Mouse (Mus musculus): ENCODE data around the gene Pef1. TPM values are rescaled to one million over a fixed set of nuclear protein-coding genes. Genes with fewer than 3 reads are reported as not detected.

Gene Pef1
- polyA plus RNA-seq, 1 experiment, result 56.9 TPM

DNA sequence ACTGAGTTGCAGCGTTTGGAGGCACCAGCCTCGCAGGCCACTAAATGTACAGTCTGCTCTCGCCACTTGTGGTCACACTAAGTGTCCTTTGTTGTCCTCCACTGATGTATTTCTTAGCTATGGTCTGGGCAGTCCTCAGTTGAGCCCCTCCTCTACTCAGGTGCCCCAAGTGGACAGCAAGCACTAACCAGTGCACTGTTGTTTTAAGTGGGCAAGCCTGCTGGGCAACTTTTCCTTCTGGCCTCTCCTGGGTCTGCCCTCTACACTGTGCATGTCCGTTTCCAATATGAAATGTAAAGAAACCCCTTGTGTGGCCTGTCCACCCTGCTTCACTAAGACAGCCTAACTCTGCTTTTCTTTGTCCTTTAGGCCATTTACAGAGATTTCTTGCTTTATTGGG lies 21.8 kb downstream of the Pef1 start:
- no peak for TF ChIP-seq POLR2A (IDR thresholded peaks at IDR 0.05; ENCODE audit: insufficient read depth, low read length)
- TF ChIP-seq CTCF (IDR thresholded peaks at IDR 0.05; ENCODE audit: low read depth, low read length), result no peak
- no peak for TF ChIP-seq EP300 (IDR thresholded peaks at IDR 0.05; ENCODE audit: insufficient read depth, low read depth, low read length)
- no peaks in the 10 kb centered on the region for H3K36me3 ChIP-seq (ENCODE audit: control insufficient read depth, insufficient read depth, low read length, poor library complexity, severe bottlenecking)

DNA sequence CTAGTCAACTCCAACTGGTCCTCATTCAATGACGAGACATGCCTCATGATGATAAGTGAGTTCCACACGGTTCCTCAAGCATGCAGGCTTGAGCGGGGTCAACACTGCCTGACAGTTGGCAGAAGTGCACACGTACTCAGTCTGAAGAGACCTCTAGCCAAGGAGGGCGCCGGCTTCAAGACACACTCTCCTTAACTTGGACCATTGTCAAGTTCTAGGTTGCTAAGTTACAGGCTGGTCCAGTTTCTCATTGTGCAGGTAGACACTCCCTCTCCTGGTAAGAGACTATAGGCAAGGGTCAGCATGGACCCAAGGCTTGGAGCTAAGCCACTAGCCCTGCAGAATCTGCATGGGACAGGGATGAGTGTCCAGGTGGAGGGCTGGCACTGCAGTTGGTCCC lies 22.8 kb downstream of the Pef1 start:
- H3K9ac ChIP-seq (ENCODE audit: low read depth, poor library complexity, severe bottlenecking), result no peak overlapping the region
- TF ChIP-seq CTCF (IDR thresholded peaks at IDR 0.05; ENCODE audit: low read depth, low read length), result no peak
- TF ChIP-seq EP300 (IDR thresholded peaks at IDR 0.05; ENCODE audit: insufficient read depth, low read depth, low read length), result no peak
- H3K4me3 ChIP-seq (ENCODE audit: low read depth, low read length), result no peak overlapping the region
- H3K27me3 ChIP-seq (ENCODE audit: control insufficient read depth, insufficient read depth, low read length, poor library complexity, severe bottlenecking), result no peaks in the 10 kb centered on the region
- no peaks in the 10 kb centered on the region for H3K36me3 ChIP-seq (ENCODE audit: control insufficient read depth, insufficient read depth, low read length, poor library complexity, severe bottlenecking)
- H3K9me3 ChIP-seq (replicated peaks; ENCODE audit: control insufficient read depth, insufficient read depth, low read length, poor library complexity, severe bottlenecking), result no peaks in the 10 kb centered on the region
- H3K27ac ChIP-seq (ENCODE audit: insufficient read depth, low read length), result no peak overlapping the region
- no peaks in the 10 kb centered on the region for H3K4me1 ChIP-seq (ENCODE audit: control insufficient read depth, insufficient read depth, low read length)

More for the DNA sequence above, 21.8 kb downstream of the Pef1 start:
- H3K9ac ChIP-seq (ENCODE audit: low read depth, poor library complexity, severe bottlenecking), result no peak overlapping the region
- H3K4me3 ChIP-seq (ENCODE audit: low read depth, low read length), result no peak overlapping the region
- no peaks in the 10 kb centered on the region for H3K27me3 ChIP-seq (ENCODE audit: control insufficient read depth, insufficient read depth, low read length, poor library complexity, severe bottlenecking)
- no peaks in the 10 kb centered on the region for H3K4me1 ChIP-seq (ENCODE audit: control insufficient read depth, insufficient read depth, low read length)
- H3K9me3 ChIP-seq (replicated peaks; ENCODE audit: control insufficient read depth, insufficient read depth, low read length, poor library complexity, severe bottlenecking), result no peaks in the 10 kb centered on the region
- H3K27ac ChIP-seq (ENCODE audit: insufficient read depth, low read length), result no peak overlapping the region

DNA sequence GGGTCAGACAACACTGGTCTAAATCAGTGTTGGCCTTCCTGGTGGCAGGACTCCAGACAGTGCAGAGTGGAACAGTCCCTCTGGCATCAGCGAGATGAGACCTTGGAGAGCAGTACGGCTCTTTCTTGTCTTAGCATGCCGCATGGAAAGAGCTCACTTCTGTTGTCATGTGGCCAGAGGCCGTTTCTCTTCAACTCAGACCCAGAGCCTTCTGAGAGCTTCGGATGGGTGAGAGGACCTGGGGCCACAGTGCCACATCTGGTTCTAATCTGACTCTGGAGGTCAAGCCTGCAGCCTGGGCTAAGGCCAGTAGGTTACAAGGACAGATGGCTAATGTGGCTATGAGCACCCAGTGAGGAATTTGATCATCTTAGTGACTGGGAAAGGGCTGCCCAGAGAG lies 23.6 kb downstream of the Pef1 start:
- TF ChIP-seq POLR2A (IDR thresholded peaks at IDR 0.05; ENCODE audit: insufficient read depth, low read length), result no peak
- no peak for TF ChIP-seq EP300 (IDR thresholded peaks at IDR 0.05; ENCODE audit: insufficient read depth, low read depth, low read length)
- no peak for TF ChIP-seq CTCF (IDR thresholded peaks at IDR 0.05; ENCODE audit: low read depth, low read length)
- Histone ChIP-seq H3K9me3 (replicated peaks; ENCODE audit: control insufficient read depth, insufficient read depth, low read length, poor library complexity, severe bottlenecking) (no peaks in the 10 kb centered on the region), H3K4me1 (ENCODE audit: control insufficient read depth, insufficient read depth, low read length) (no peaks in the 10 kb centered on the region), H3K27ac (ENCODE audit: insufficient read depth, low read length) (no peak overlapping the region), H3K36me3 (ENCODE audit: control insufficient read depth, insufficient read depth, low read length, poor library complexity, severe bottlenecking) (no peaks in the 10 kb centered on the region), H3K9ac (ENCODE audit: low read depth, poor library complexity, severe bottlenecking) (no peak overlapping the region), H3K27me3 (ENCODE audit: control insufficient read depth, insufficient read depth, low read length, poor library complexity, severe bottlenecking) (no peaks in the 10 kb centered on the region), H3K4me3 (ENCODE audit: low read depth, low read length) (no peak overlapping the region)

DNA sequence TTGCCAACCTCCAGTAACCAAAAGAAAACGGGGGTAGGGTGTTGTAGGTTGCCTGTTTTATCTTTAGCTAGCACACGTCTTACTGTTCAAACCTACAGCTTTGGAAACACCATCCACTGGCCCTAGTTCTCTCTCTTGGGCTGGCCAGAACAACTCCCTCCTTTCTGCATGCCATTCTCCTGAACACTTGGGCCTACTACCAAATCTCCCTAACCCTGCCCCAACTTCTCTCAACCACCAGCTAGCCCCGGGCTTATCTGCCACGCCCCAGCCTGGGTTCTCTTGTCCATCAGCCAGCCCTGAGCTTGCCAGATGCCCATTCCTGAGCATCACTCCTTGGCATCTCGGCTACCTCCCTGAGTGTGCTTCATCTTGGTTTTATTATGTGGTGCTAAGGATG lies 26.5 kb downstream of the Pef1 start:
- Histone ChIP-seq H3K9ac (ENCODE audit: low read depth, poor library complexity, severe bottlenecking) (no peak overlapping the region), H3K36me3 (ENCODE audit: control insufficient read depth, insufficient read depth, low read length, poor library complexity, severe bottlenecking) (no peaks in the 10 kb centered on the region), H3K9me3 (replicated peaks; ENCODE audit: control insufficient read depth, insufficient read depth, low read length, poor library complexity, severe bottlenecking) (no peaks in the 10 kb centered on the region), H3K4me1 (ENCODE audit: control insufficient read depth, insufficient read depth, low read length) (no peaks in the 10 kb centered on the region), H3K4me3 (ENCODE audit: low read depth, low read length) (no peak overlapping the region), H3K27ac (ENCODE audit: insufficient read depth, low read length) (no peak overlapping the region), H3K27me3 (ENCODE audit: control insufficient read depth, insufficient read depth, low read length, poor library complexity, severe bottlenecking) (no peaks in the 10 kb centered on the region)
- no peak for TF ChIP-seq EP300 (IDR thresholded peaks at IDR 0.05; ENCODE audit: insufficient read depth, low read depth, low read length)
- TF ChIP-seq CTCF (IDR thresholded peaks at IDR 0.05; ENCODE audit: low read depth, low read length), result no peak
- no peak for TF ChIP-seq POLR2A (IDR thresholded peaks at IDR 0.05; ENCODE audit: insufficient read depth, low read length)

DNA sequence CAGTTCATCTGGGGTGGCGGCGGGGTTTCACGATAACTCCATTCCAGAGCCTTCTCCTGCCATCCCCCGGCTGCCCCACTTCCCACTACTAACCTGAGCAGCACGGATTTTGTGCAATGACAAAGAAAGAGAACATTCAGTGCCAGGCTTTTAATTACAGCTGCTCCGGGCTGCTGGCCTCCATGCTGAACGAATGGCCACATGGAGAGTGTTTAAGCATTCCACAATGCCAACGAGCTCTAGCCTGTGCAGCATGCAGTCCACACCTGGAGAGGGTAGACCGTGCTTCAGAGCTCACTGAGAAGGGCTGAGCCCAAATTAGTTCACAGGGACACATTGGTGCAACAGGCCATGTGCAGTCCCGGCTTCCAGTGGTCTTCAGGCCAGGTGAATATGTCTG lies 27.7 kb downstream of the Pef1 start:
- Histone ChIP-seq H3K9ac (ENCODE audit: low read depth, poor library complexity, severe bottlenecking) (no peak overlapping the region), H3K27me3 (ENCODE audit: control insufficient read depth, insufficient read depth, low read length, poor library complexity, severe bottlenecking) (no peaks in the 10 kb centered on the region), H3K27ac (ENCODE audit: insufficient read depth, low read length) (no peak overlapping the region), H3K4me1 (ENCODE audit: control insufficient read depth, insufficient read depth, low read length) (no peaks in the 10 kb centered on the region), H3K36me3 (ENCODE audit: control insufficient read depth, insufficient read depth, low read length, poor library complexity, severe bottlenecking) (no peaks in the 10 kb centered on the region), H3K9me3 (replicated peaks; ENCODE audit: control insufficient read depth, insufficient read depth, low read length, poor library complexity, severe bottlenecking) (no peaks in the 10 kb centered on the region), H3K4me3 (ENCODE audit: low read depth, low read length) (no peak overlapping the region)
- TF ChIP-seq POLR2A (IDR thresholded peaks at IDR 0.05; ENCODE audit: insufficient read depth, low read length) (no peak), EP300 (IDR thresholded peaks at IDR 0.05; ENCODE audit: insufficient read depth, low read depth, low read length) (no peak), CTCF (IDR thresholded peaks at IDR 0.05; ENCODE audit: low read depth, low read length) (no peak)

DNA sequence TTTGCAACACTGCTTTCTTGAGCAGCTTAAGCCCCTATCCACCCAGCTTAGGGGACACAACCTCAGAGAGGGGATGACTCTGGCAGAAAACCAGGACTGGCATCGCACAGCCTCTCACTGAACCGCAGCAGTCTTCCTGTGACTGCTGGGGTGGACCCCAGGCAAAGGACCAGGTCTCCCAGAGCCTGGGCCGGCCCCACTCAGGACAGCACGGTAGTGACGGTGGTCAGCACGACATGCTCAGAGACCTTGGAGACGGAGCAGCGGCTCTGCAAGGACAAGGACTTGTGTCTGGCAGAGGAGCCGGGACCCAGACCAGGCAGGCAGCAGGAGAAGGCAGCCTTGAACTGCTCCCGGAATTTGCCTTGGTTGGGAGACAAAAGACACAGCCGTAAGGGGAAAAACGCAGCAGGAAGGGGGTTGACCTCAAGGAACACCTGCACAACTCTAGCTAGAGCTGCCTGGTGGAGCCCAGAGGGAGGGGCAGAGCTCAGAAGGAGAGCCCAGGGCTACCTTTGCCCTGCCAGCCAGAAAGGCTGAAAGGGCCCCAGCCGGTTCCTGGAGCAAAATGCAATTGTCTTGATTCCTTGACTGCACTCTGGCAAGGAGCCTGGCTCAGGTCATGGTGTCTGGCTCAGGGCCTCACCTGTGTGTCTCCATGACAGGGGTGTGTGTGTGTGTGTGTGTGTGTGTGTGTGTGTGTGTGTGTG lies 28.4 kb downstream of the Pef1 start:
- no peak overlapping the region for H3K9ac ChIP-seq (ENCODE audit: low read depth, poor library complexity, severe bottlenecking)
- no peaks in the 10 kb centered on the region for H3K36me3 ChIP-seq (ENCODE audit: control insufficient read depth, insufficient read depth, low read length, poor library complexity, severe bottlenecking)
- TF ChIP-seq POLR2A (IDR thresholded peaks at IDR 0.05; ENCODE audit: insufficient read depth, low read length) (no peak), CTCF (IDR thresholded peaks at IDR 0.05; ENCODE audit: low read depth, low read length) (no peak), EP300 (IDR thresholded peaks at IDR 0.05; ENCODE audit: insufficient read depth, low read depth, low read length) (peak; percentile 74)
- no peaks in the 10 kb centered on the region for H3K27me3 ChIP-seq (ENCODE audit: control insufficient read depth, insufficient read depth, low read length, poor library complexity, severe bottlenecking)
- H3K4me3 ChIP-seq (ENCODE audit: low read depth, low read length), result no peak overlapping the region
- no peaks in the 10 kb centered on the region for H3K4me1 ChIP-seq (ENCODE audit: control insufficient read depth, insufficient read depth, low read length)
- H3K27ac ChIP-seq (ENCODE audit: insufficient read depth, low read length), result no peak overlapping the region
- no peaks in the 10 kb centered on the region for H3K9me3 ChIP-seq (replicated peaks; ENCODE audit: control insufficient read depth, insufficient read depth, low read length, poor library complexity, severe bottlenecking)

All from ES-Bruce4 (cell line).